Mouse (Mus musculus): Measurements from ENCODE around the gene Efhd1. TPM values are rescaled to one million over a fixed set of nuclear protein-coding genes. Genes with fewer than 3 reads are reported as not detected.

Efhd1 gene
- total and polyA plus RNA-seq, 3 experiments = 0.15 TPM; not detected in 2

DNA sequence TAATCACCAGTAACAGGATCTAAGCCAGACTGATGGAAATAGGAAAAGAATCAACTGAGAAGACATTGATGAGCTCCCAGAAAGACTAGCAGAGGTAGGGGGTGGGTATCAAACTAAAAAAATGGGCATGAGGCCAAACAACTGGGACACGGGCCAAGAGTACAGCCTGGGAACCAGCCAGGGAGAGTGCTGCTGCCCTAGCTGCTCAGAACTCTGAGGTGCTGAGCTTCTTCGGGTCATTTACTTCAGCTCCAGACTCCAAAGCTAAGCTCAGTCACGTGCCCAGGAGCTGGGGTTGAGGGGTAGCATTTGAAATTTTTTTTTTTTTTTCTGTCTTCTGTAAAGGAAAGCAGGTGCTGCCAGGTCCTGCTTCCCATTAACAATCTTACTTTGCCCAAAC, 52.5 kb downstream of the Efhd1 start:
- Histone ChIP-seq H3K4me3 (ENCODE audit: control insufficient read depth in 1 of 2, insufficient read depth in 1 of 2, low read depth in 2 of 2, low read length in 2 of 2) (peak overlapping the region in 1 of 2 experiments; percentile 28; a peak in 3 of 4 replicates), H3K36me3 (ENCODE audit: control insufficient read depth in 1 of 2, insufficient read depth in 2 of 2, low read length in 2 of 2) (peaks cover 0 to 9% of the 10 kb centered on the region in 2 experiments; a peak in 2 of 4 replicates), H3K4me1 (ENCODE audit: control insufficient read depth in 1 of 2, insufficient read depth in 2 of 2, low read length in 2 of 2) (peaks cover 0 to 7% of the 10 kb centered on the region in 2 experiments; a peak in 3 of 4 replicates), H3K27ac (ENCODE audit: control insufficient read depth, low read depth, low read length) (no peak overlapping the region), H3K79me2 (ENCODE audit: control insufficient read depth, insufficient read depth, low read length, poor library complexity) (no peaks in the 10 kb centered on the region), H3K9ac (ENCODE audit: control insufficient read depth, low read depth, low read length, poor library complexity, severe bottlenecking) (peak overlapping the region; percentile 26), H3K9me3 (replicated peaks; ENCODE audit: insufficient read depth, low read length) (no peaks in the 10 kb centered on the region), H3K27me3 (ENCODE audit: control insufficient read depth in 1 of 2, insufficient read depth in 2 of 2, low read length in 2 of 2) (no peaks in the 10 kb centered on the region; a peak in 1 of 4 replicates)
- peak; percentile 75 for DNase-seq (ENCODE audit: low read depth, low spot score)
- TF ChIP-seq ETS1 (IDR thresholded peaks at IDR 0.05; ENCODE audit: low read depth, low read length) (0 out of 2 replicates have a peak, but pooled peaks have one; percentile 41), ZMIZ1 (IDR thresholded peaks at IDR 0.05; ENCODE audit: low read depth, low read length) (no peak), E2F4 (IDR thresholded peaks at IDR 0.05; ENCODE audit: borderline replicate concordance, low read depth, low read length) (no peak), RCOR1 (IDR thresholded peaks at IDR 0.05; ENCODE audit: low read depth, low read length) (0 out of 2 replicates have a peak, but pooled peaks have one; percentile 14), MAX (IDR thresholded peaks at IDR 0.05; ENCODE audit: low read length) (peak; percentile 35), BHLHE40 (IDR thresholded peaks at IDR 0.05; ENCODE audit: borderline replicate concordance, low read depth, low read length) (no peak), USF1 (IDR thresholded peaks at IDR 0.05; ENCODE audit: low read depth, low read length) (peak; percentile 81)

- H3K27ac ChIP-seq (ENCODE audit: control insufficient read depth, low read depth, low read length) = no peak overlapping the region
Observed at GRCm38 (mm10) chr1:87321071-87321470, 56.9 kb downstream of the Efhd1 start.

GRCm38 (mm10) chr1:87322778-87323177, 58.6 kb downstream of the Efhd1 start:
- no peaks in the 10 kb centered on the region for H3K27me3 ChIP-seq (ENCODE audit: control insufficient read depth in 1 of 2, insufficient read depth in 2 of 2, low read length in 2 of 2)
- H3K79me2 ChIP-seq (ENCODE audit: control insufficient read depth, insufficient read depth, low read length, poor library complexity) = peaks cover 9% of the 10 kb centered on the region
- H3K4me3 ChIP-seq (ENCODE audit: control insufficient read depth in 1 of 2, insufficient read depth in 1 of 2, low read depth in 2 of 2, low read length in 2 of 2) = no peak overlapping the region
- no peaks in the 10 kb centered on the region for H3K9me3 ChIP-seq (replicated peaks; ENCODE audit: insufficient read depth, low read length)
- no peak overlapping the region for H3K9ac ChIP-seq (ENCODE audit: control insufficient read depth, low read depth, low read length, poor library complexity, severe bottlenecking)
- H3K36me3 ChIP-seq (ENCODE audit: control insufficient read depth in 1 of 2, insufficient read depth in 2 of 2, low read length in 2 of 2) = peaks cover 0 to 4% of the 10 kb centered on the region in 2 experiments; a peak in 2 of 4 replicates
- no peak for DNase-seq (ENCODE audit: low read depth, low spot score)
- H3K27ac ChIP-seq (ENCODE audit: control insufficient read depth, low read depth, low read length) = no peak overlapping the region
- TF ChIP-seq ZKSCAN1 (IDR thresholded peaks at IDR 0.05; ENCODE audit: low read depth, low read length) = no peak
- no peak for TF ChIP-seq UBTF (IDR thresholded peaks at IDR 0.05; ENCODE audit: borderline replicate concordance, insufficient read depth, low read depth, low read length)
- TF ChIP-seq ZC3H11A (IDR thresholded peaks at IDR 0.05; ENCODE audit: low read depth, low read length) = no peak
- no peak for TF ChIP-seq POLR2AphosphoS5 (IDR thresholded peaks at IDR 0.05; ENCODE audit: borderline replicate concordance, low read depth, low read length)
- no peak for TF ChIP-seq MYC (IDR thresholded peaks at IDR 0.05; ENCODE audit: low read depth, low read length)
- TF ChIP-seq POLR2A (IDR thresholded peaks at IDR 0.05; ENCODE audit: control insufficient read depth in 1 of 2, insufficient read depth in 1 of 2, low read depth in 1 of 2, low read length in 2 of 2, poor library complexity in 1 of 2) = no peak
- no peak for TF ChIP-seq MAX (IDR thresholded peaks at IDR 0.05; ENCODE audit: low read length)
- no peak for TF ChIP-seq CTCF (IDR thresholded peaks at IDR 0.05 in 2 of 3, conservative IDR thresholded peaks at IDR 0.05 in 1 of 3; ENCODE audit: control insufficient read depth in 1 of 3, insufficient read depth in 1 of 3, low read depth in 2 of 3, low read length in 3 of 3, poor library complexity in 1 of 3, severe bottlenecking in 1 of 3)
- no peak for TF ChIP-seq USF1 (IDR thresholded peaks at IDR 0.05; ENCODE audit: low read depth, low read length)
- TF ChIP-seq BHLHE40 (IDR thresholded peaks at IDR 0.05; ENCODE audit: borderline replicate concordance, low read depth, low read length) = no peak
- TF ChIP-seq NELFE (IDR thresholded peaks at IDR 0.05; ENCODE audit: low read depth, low read length) = no peak
- no peak for TF ChIP-seq E2F4 (IDR thresholded peaks at IDR 0.05; ENCODE audit: borderline replicate concordance, low read depth, low read length)
- TF ChIP-seq MAZ (IDR thresholded peaks at IDR 0.05; ENCODE audit: low read depth, low read length) = no peak
- peaks cover 0 to 4% of the 10 kb centered on the region in 2 experiments; a peak in 1 of 4 replicates for H3K4me1 ChIP-seq (ENCODE audit: control insufficient read depth in 1 of 2, insufficient read depth in 2 of 2, low read length in 2 of 2)

More at GRCm38 (mm10) chr1:87321071-87321470, 56.9 kb downstream of the Efhd1 start:
- Histone ChIP-seq H3K36me3 (ENCODE audit: control insufficient read depth in 1 of 2, insufficient read depth in 2 of 2, low read length in 2 of 2) (peaks cover 0 to 9% of the 10 kb centered on the region in 2 experiments; a peak in 2 of 4 replicates), H3K27me3 (ENCODE audit: control insufficient read depth in 1 of 2, insufficient read depth in 2 of 2, low read length in 2 of 2) (no peaks in the 10 kb centered on the region), H3K9me3 (replicated peaks; ENCODE audit: insufficient read depth, low read length) (no peaks in the 10 kb centered on the region), H3K4me3 (ENCODE audit: control insufficient read depth in 1 of 2, insufficient read depth in 1 of 2, low read depth in 2 of 2, low read length in 2 of 2) (no peak overlapping the region), H3K79me2 (ENCODE audit: control insufficient read depth, insufficient read depth, low read length, poor library complexity) (no peaks in the 10 kb centered on the region), H3K9ac (ENCODE audit: control insufficient read depth, low read depth, low read length, poor library complexity, severe bottlenecking) (no peak overlapping the region), H3K4me1 (ENCODE audit: control insufficient read depth in 1 of 2, insufficient read depth in 2 of 2, low read length in 2 of 2) (peaks cover 0 to 7% of the 10 kb centered on the region in 2 experiments; a peak in 3 of 4 replicates)
- no peak for TF ChIP-seq JUND (IDR thresholded peaks at IDR 0.05; ENCODE audit: low read depth, low read length)
- no peak for TF ChIP-seq USF2 (IDR thresholded peaks at IDR 0.05; ENCODE audit: borderline replicate concordance in 1 of 2, insufficient read depth in 1 of 2, low read depth in 1 of 2, low read length in 2 of 2)
- TF ChIP-seq E2F4 (IDR thresholded peaks at IDR 0.05; ENCODE audit: borderline replicate concordance, low read depth, low read length) = no peak
- TF ChIP-seq HCFC1 (IDR thresholded peaks at IDR 0.05; ENCODE audit: low read depth, low read length) = no peak
- no peak for TF ChIP-seq POLR2AphosphoS2 (IDR thresholded peaks at IDR 0.05; ENCODE audit: low read length)
- TF ChIP-seq POLR2A (IDR thresholded peaks at IDR 0.05; ENCODE audit: control insufficient read depth in 1 of 2, insufficient read depth in 1 of 2, low read depth in 1 of 2, low read length in 2 of 2, poor library complexity in 1 of 2) = no peak
- no peak for TF ChIP-seq MAFK (IDR thresholded peaks at IDR 0.05; ENCODE audit: borderline replicate concordance, low read depth, low read length)
- TF ChIP-seq UBTF (IDR thresholded peaks at IDR 0.05; ENCODE audit: borderline replicate concordance, insufficient read depth, low read depth, low read length) = no peak
- DNase-seq (ENCODE audit: low read depth, low spot score) = peak; percentile 60
